Mouse (Mus musculus): ENCODE data around the gene Tmem39b. TPM values are rescaled to one million over a fixed set of nuclear protein-coding genes. Genes with fewer than 3 reads are reported as not detected.

Gene Tmem39b
- total RNA-seq, 2 experiments from 2014 or later: 1.9 to 3.7 TPM

GRCm38 (mm10) chr4:129633852-129634251 is 62.8 kb downstream of the Tmem39b start:
- intact Hi-C loops (cut with DNase I; ENCODE audit: low total_unique reads): no loop called here
- no peak for DNase-seq

GRCm38 (mm10) chr4:129631867-129632266 is 64.8 kb downstream of the Tmem39b start:
- intact Hi-C loops (cut with DNase I; ENCODE audit: low total_unique reads): no loop called here
- no peak for DNase-seq

- no peak for DNase-seq
- intact Hi-C loops (cut with DNase I; ENCODE audit: low total_unique reads): no loop called here
Observed at GRCm38 (mm10) chr4:129630944-129631343, 65.7 kb downstream of the Tmem39b start.

Small RNAs within 50 kb of the gene (microRNA-seq; reads per million reads assigned to microRNA genes)
- gene Mir7016: 0 to 0.32 reads per million in 2 experiments

Other genes with a start within 250 kb of the Tmem39b start
- 10 to 100 TPM; 22.2 to 32.6 TPM for gene Bsdc1, start 235.3 kb downstream of the Tmem39b start, total RNA-seq (2021)
- gene Tssk3, start 205.8 kb downstream of the Tmem39b start, total RNA-seq (2021): not detected
- gene Fam229a, start 205.6 kb downstream of the Tmem39b start, total RNA-seq (2021): not detected
- 10 to 100 TPM in 1 of 2 experiments, 1 to 10 TPM in 1; 9.2 to 14.4 TPM for gene Marcksl1, start 183.3 kb downstream of the Tmem39b start, total RNA-seq (2021)
- 10 to 100 TPM; 14.9 to 16.9 TPM for gene Hdac1, start 154.1 kb downstream of the Tmem39b start, total RNA-seq (2021)
- gene Lck, start 123.2 kb downstream of the Tmem39b start, total RNA-seq (2021): under 1 TPM; 0.37 to 0.44 TPM
- gene Fam167b, start 118.3 kb downstream of the Tmem39b start, total RNA-seq (2021): under 1 TPM; 0.62 to 0.66 TPM
- gene Eif3i, start 96.2 kb downstream of the Tmem39b start, total RNA-seq (2021): 100 to 1,000 TPM; 135 to 141 TPM
- gene Tmem234, start 96.2 kb downstream of the Tmem39b start, total RNA-seq (2021): 10 to 100 TPM; 33.6 to 35.8 TPM
- gene Dcdc2b, start 82.6 kb downstream of the Tmem39b start, total RNA-seq (2021): 1 to 10 TPM; 1.0 to 1.8 TPM
- gene Iqcc, start 77.7 kb downstream of the Tmem39b start, total RNA-seq (2021): 10 to 100 TPM; 10.4 to 11.8 TPM
- gene Ccdc28b, start 72.9 kb downstream of the Tmem39b start, total RNA-seq (2021): 10 to 100 TPM; 58.0 to 66.8 TPM
- gene Txlna, start 55.8 kb downstream of the Tmem39b start, total RNA-seq (2021): 10 to 100 TPM; 25.5 to 28.6 TPM
- gene Kpna6, start 24.1 kb downstream of the Tmem39b start, total RNA-seq (2021): 10 to 100 TPM; 62.8 to 64.2 TPM
- gene Khdrbs1, start 45.5 kb upstream of the Tmem39b start, total RNA-seq (2021): 10 to 100 TPM; 31.7 to 34.7 TPM
- gene Ptp4a2, start 114.4 kb upstream of the Tmem39b start, total RNA-seq (2021): 100 to 1,000 TPM; 515 to 580 TPM
- not detected for gene Spocd1, start 232.4 kb upstream of the Tmem39b start, total RNA-seq (2021)

Data from gastrocnemius, postnatal 14 days (tissue).